22 mouse cellular contexts compared by ENCODE assay signal in the genomic region with DNA sequence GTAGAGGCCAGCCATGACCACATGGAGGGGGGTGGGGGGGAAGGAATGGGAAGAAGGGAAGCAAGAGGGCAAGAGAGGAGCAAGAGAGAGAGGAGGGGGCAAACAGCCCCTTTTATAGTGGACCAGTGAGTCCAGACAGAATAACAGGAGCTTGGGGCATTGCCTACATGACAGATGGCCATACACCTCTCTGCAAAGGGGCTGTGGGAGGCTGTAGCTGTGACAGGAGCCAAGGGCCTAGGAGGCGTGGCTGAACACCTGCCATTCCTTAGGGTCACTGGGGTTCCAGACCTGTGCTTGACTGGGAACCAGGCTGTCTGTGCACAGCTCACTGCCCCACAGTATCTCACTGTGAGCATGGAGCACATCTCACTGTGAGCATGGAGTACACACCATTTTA.
A peak's percentile ranks its signal among the peaks of the same experiment; 100 is the strongest.
DNase-seq lines count a peak whose midpoint lies in the region; ATAC-seq lines count a peak whose summit lies in the region.
"Had no signal": no experiment of that assay in that cellular context is flagged by ENCODE, and none has a peak within 500 bp of the region (broad histone marks: within the 10 kb centered on the region; RNA-seq: fewer than 3 reads in every experiment).

No protein-coding gene starts in this region.

- no peaks in the 10 kb centered on the region for H3K9me3 ChIP-seq in midbrain, embryonic 11.5 days (ENCODE audit: control insufficient read depth, low read length)
- H3K9me3 ChIP-seq in midbrain, embryonic 14.5 days (ENCODE audit: control insufficient read depth, low read length): no peaks in the 10 kb centered on the region
- H3K9me3 ChIP-seq: embryonic facial prominence, embryonic 10.5 days; embryonic facial prominence, embryonic 12.5 days; forebrain, embryonic 13.5 days; forebrain, embryonic 15.5 days had no signal

- 81% methylated on average over 1 of the region's 1 CpGs for WGBS in midbrain, embryonic 11.5 days
- 70% methylated on average over 1 of the region's 1 CpGs for WGBS in midbrain, embryonic 14.5 days

- 0 out of 2 replicates have a peak, but pooled peaks have one; percentile 22 for ATAC-seq in midbrain, embryonic 11.5 days (ENCODE audit: low FRiP score)
- no peak for ATAC-seq in midbrain, embryonic 14.5 days (ENCODE audit: low FRiP score, low TSS enrichment)
- ATAC-seq: activated CD4-positive, CD25-positive, alpha-beta regulatory T cell, adult 4 months; CD4-positive, CD25-positive, alpha-beta regulatory T cell, adult 4 months; forebrain, embryonic 13.5 days; forebrain, embryonic 15.5 days; forebrain, postnatal 0 days; Patski had no signal

- H3K27me3 ChIP-seq in midbrain, embryonic 11.5 days (ENCODE audit: control insufficient read depth, insufficient read depth, low read length): no peaks in the 10 kb centered on the region
- H3K27me3 ChIP-seq in midbrain, embryonic 14.5 days (ENCODE audit: control insufficient read depth, insufficient read depth, low read length): no peaks in the 10 kb centered on the region
- H3K27me3 ChIP-seq: CH12.LX; embryonic facial prominence, embryonic 12.5 days; forebrain, embryonic 13.5 days; forebrain, embryonic 15.5 days had no signal

- DNase-seq in cerebellum, postnatal 10 days: peak; percentile 46 to 76
- no peak for DNase-seq in cerebellum, adult 11 months
- peak; percentile 70 for DNase-seq in heart, adult 11 months
- no peak for DNase-seq in heart, adult 9 months (ENCODE audit: low spot score in 2 of 2)
- DNase-seq in midbrain, embryonic 11.5 days (ENCODE audit: low spot score, missing footprints): no peak
- DNase-seq in midbrain, embryonic 14.5 days: no peak
- DNase-seq: adrenal gland, adult 8-10 months; adrenal gland, postnatal 14 days; adrenal gland, postnatal 36 days; B cell, adult 2 months; cerebellum, adult 18-20 months; cerebellum, adult 8-10 months; forebrain, postnatal 0 days had no signal

- no peaks in the 10 kb centered on the region for H3K36me3 ChIP-seq in midbrain, embryonic 11.5 days (ENCODE audit: control insufficient read depth, insufficient read depth, low read length)
- no peaks in the 10 kb centered on the region for H3K36me3 ChIP-seq in midbrain, embryonic 14.5 days (ENCODE audit: control insufficient read depth, insufficient read depth, low read length)
- H3K36me3 ChIP-seq: embryonic facial prominence, embryonic 10.5 days; embryonic facial prominence, embryonic 12.5 days; forebrain, embryonic 15.5 days; G1E had no signal

- H3K4me3 ChIP-seq in midbrain, embryonic 11.5 days (ENCODE audit: low read depth, low read length): no peak overlapping the region
- no peak overlapping the region for H3K4me3 ChIP-seq in midbrain, embryonic 14.5 days (replicated peaks; ENCODE audit: low read depth, low read length)
- H3K4me3 ChIP-seq: embryonic facial prominence, embryonic 10.5 days; embryonic facial prominence, embryonic 12.5 days; forebrain, embryonic 13.5 days; forebrain, embryonic 15.5 days had no signal

- H3K27ac ChIP-seq in midbrain, embryonic 11.5 days (ENCODE audit: low read depth, low read length): no peak overlapping the region
- H3K27ac ChIP-seq in midbrain, embryonic 14.5 days (replicated peaks; ENCODE audit: low read depth, low read length): no peak overlapping the region
- H3K27ac ChIP-seq: embryonic facial prominence, embryonic 10.5 days; embryonic facial prominence, embryonic 12.5 days; forebrain, embryonic 13.5 days; forebrain, embryonic 15.5 days had no signal

- no peaks in the 10 kb centered on the region for H3K4me1 ChIP-seq in midbrain, embryonic 11.5 days (ENCODE audit: control insufficient read depth, insufficient read depth, low read length)
- no peaks in the 10 kb centered on the region for H3K4me1 ChIP-seq in midbrain, embryonic 14.5 days (ENCODE audit: control insufficient read depth, insufficient read depth, low read length)
- H3K4me1 ChIP-seq: forebrain, embryonic 13.5 days; forebrain, embryonic 15.5 days had no signal

- H3K9ac ChIP-seq in midbrain, embryonic 11.5 days (ENCODE audit: low read length): no peak overlapping the region
- no peak overlapping the region for H3K9ac ChIP-seq in midbrain, embryonic 14.5 days (replicated peaks; ENCODE audit: low read length)
- H3K9ac ChIP-seq: embryonic facial prominence, embryonic 12.5 days; forebrain, embryonic 13.5 days; forebrain, embryonic 15.5 days; forebrain, postnatal 0 days had no signal

- no peak overlapping the region for H3K4me2 ChIP-seq in midbrain, embryonic 11.5 days
- H3K4me2 ChIP-seq in midbrain, embryonic 14.5 days (ENCODE audit: low read length): no peak overlapping the region
- H3K4me2 ChIP-seq: embryonic facial prominence, embryonic 12.5 days; forebrain, embryonic 13.5 days; forebrain, embryonic 15.5 days had no signal

Comparison
In these comparisons a context has a peak if more than half of its experiments do, and no peak if none do; other contexts are left out.
1. DNase-seq: peak in cerebellum, postnatal 10 days (2 of 2) and heart, adult 11 months (single experiment); none in cerebellum, adult 11 months (single experiment), heart, adult 9 months (0 of 2), midbrain, embryonic 11.5 days (single experiment) and midbrain, embryonic 14.5 days (single experiment).